Mouse (Mus musculus): ENCODE measurements at regions not wholly inside any gene's neighbourhood (a gene's known extent, or its start where the extent isn't known, plus 50 kb on each side); places are given as distances from the start of the nearest gene placed in this dataset.

DNA sequence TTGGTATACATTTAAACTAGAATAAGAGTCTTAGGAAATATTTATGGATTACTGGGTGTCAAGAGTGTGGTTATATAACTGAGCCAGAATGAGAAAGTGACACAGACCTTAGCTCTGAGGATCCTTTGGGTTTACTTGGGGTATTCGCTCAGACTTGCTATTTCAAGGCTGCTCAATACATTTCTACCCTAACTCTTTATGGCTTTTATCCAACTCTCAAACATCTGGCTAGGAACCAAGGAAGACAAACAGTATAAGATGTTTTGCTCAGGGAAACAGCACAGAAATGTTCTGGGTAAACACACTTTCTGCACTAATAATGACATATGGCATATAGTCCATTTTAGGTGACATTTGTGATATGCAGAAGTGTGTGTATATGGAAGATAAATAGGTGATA, 153.8 kb upstream of the Cxxc4 start:
- DNase-seq (ENCODE audit: low spot score in 2 of 2), result no peak

GRCm38 (mm10) chr3:134099471-134100125, 136.7 kb upstream of the Cxxc4 start:
- DNase-seq (ENCODE audit: low spot score in 2 of 2), result peak; percentile 43 to 48

DNA sequence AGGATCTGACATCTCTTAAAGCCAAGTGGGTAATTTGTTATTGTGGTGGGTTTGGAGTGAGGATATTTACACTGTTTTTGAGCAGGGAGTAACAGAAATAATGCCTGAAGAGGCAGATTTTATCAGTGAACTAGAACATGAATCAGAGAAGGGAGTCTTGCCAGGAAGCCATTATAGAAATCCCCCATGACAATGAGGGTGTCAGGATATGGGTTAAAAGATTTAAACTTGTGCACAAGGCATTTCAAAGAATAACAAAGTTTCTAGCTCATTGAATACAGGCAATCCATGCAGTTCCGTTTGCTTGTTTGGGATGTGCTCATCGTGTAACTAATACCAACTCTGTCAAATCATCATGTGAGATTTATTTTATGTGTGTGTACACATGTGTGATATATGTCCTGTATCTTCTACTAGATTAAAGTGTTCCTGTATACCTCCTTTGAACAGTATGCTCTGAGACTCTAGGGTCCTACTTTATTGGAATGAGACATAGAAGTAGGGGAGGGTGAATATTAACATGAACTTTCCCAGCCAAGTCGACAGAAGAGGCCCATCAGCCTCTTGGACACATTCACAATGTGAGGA, 134.0 kb upstream of the Cxxc4 start:
- no peak for DNase-seq (ENCODE audit: low spot score in 2 of 2)

GRCm38 (mm10) chr3:134104625-134105024, 131.7 kb upstream of the Cxxc4 start:
- no peak for DNase-seq (ENCODE audit: low spot score in 2 of 2)

DNA sequence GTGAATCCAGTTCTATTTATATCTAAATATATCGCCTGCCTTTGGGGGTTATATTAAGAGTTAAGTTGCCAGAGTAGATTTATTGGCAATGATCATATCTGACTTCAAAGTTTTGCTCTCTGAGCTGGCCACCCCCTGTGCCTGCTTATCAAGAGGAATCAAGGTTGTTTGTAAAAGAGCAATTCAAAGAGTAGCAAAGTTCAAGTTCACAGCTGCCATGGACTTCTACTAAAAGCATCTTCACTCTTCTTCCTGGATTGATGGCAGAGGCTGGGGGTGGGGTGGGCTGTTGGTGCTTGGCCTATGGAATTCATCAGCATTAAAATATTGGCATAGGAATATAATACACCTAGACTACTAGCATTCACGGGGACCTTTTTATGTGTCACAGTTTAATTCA, 131.2 kb upstream of the Cxxc4 start:
- DNase-seq (ENCODE audit: low spot score in 2 of 2), result no peak

- no peak for DNase-seq (ENCODE audit: low spot score in 2 of 2)
These were observed 130.7 kb upstream of the Cxxc4 start for GRCm38 (mm10) chr3:134105567-134105966.

- DNase-seq (ENCODE audit: low spot score in 2 of 2), result no peak
These were observed 121.8 kb upstream of the Cxxc4 start for GRCm38 (mm10) chr3:134114501-134114900.

DNA sequence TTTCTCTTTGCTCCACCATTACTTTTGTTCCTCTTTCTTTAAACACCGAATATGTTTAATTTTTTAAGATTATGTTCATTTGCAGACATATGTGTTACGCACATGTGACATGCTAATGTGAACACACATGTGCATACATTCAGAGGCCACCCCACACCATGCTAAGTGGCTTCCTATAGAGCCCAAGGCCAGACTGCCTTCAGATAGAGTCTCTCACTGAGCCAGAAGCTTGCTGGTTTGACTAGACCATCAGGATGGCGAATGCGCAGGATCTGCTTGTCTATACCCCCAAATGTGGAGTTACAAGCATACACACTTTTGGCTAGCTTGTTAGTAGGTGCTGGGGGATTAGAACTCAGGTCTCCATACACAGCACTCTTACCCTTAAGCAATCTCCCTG, 121.3 kb upstream of the Cxxc4 start:
- no peak for DNase-seq (ENCODE audit: low spot score in 2 of 2)

GRCm38 (mm10) chr3:134118898-134119297, 117.4 kb upstream of the Cxxc4 start:
- no peak for DNase-seq (ENCODE audit: low spot score in 2 of 2)

- DNase-seq (ENCODE audit: low spot score in 2 of 2), result no peak
These were observed 111.3 kb upstream of the Cxxc4 start for GRCm38 (mm10) chr3:134124982-134125381.

DNA sequence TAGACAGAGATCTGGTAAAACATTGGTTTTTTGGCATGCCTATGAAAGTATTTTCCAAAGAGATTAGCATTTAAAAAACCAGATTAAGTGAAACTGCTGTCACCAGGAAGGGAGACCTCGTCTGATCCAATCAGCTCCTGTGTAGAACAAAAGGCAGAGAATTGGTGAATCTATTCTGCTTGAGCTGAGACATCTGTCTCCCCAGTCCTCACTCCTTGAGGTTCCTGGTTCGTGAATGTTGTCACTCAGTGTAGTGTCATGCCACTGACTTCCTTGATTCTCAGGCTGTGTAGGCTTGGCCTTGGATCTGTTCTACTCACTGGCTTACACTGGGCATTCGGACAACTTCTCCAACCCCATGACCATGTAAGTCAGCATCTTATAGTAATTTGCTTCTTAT, 105.9 kb upstream of the Cxxc4 start:
- no peak for DNase-seq (ENCODE audit: low spot score in 2 of 2)

- no peak for DNase-seq (ENCODE audit: low spot score in 2 of 2)
These were observed 91.0 kb upstream of the Cxxc4 start for GRCm38 (mm10) chr3:134145251-134145650.

DNA sequence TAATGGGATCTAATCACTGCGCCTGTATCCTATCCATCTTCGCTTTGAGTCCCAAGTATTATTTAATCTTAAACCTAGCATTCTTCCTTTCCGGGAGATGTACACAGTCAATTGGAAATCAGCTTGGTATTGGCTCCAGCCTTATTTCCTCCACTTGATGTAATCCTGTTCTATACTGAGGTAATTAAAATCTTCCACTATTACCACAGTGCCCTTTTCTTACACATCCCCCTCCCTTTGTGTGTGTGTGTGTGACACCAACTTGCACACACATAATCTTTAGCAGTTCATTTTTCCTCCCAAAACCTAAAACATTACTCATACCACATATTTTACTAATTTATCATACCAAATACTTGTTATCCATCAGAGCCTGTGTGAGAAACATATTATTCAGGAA, 90.3 kb upstream of the Cxxc4 start:
- DNase-seq (ENCODE audit: low spot score in 2 of 2), result no peak

- DNase-seq (ENCODE audit: low spot score in 2 of 2), result peak; percentile 48 to 49
These were observed 89.7 kb upstream of the Cxxc4 start for GRCm38 (mm10) chr3:134146373-134147224.

DNA sequence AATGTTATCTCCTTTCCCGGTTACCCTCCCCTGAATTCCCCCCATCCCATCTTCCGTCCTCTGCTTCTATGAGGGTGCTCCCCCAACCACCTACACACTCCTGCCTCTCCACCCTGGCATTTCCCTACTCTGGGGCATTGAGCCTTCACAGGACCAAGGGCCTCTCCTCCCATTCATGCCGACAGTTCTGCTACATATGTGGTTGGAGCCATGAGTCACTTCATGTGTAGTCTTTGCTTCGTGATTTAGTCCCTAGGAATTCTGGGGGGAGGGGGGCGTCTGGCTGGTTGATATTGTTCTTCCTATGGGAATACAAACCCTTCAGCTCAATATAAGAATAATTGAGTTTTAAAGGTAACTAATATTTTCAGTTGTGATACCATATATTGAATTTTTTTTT, 74.0 kb upstream of the Cxxc4 start:
- DNase-seq (ENCODE audit: low spot score in 2 of 2), result no peak

DNA sequence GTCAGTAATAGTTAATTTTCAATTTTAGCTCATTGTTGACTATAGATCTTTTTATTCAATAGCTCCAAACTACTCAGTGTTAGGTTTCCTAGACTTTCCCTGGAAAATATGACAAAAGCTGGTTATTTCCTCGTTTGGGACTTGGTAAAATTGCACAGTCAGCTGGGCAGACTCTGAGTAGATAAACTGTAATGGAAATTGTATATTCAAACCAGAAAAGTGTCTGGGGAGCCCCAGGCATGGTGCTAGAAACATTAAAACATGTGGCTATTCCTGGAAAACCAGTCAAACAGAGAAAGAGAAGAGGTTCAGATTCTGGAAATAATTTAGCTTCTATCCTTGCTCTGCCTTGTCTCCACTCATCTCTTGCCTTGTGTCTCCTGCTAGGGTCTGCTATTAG, 66.4 kb upstream of the Cxxc4 start:
- no peak for DNase-seq (ENCODE audit: low spot score in 2 of 2)

- DNase-seq (ENCODE audit: low spot score in 2 of 2), result no peak
These were observed 63.9 kb upstream of the Cxxc4 start for GRCm38 (mm10) chr3:134172357-134172756.

GRCm38 (mm10) chr3:134178491-134179054, 57.7 kb upstream of the Cxxc4 start:
- no peak for DNase-seq (ENCODE audit: low spot score in 2 of 2)

GRCm38 (mm10) chr3:134184042-134184441, 52.2 kb upstream of the Cxxc4 start:
- DNase-seq (ENCODE audit: low spot score in 2 of 2), result no peak
